26 mouse cellular contexts compared by ENCODE assay signal in the genomic region with DNA sequence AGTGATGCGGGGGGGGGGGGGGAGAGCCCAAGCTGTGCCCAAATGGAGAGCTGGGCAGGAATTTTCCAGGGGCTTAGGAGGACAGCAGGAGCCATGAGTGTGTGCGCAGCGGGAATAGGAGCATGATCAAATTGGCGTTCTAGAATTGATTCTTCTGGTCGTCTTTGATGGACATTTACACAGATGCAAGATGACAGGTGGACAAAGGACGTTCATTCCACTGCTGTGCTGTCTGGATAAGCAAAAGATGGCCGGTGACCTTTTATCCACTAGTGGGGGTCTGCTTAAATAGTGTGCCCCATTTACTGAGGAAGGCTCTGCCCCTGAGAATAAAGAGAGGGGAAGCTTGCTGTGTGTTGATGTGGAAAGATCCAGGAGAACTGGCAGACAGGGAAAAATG. TPM values are rescaled to one million over a fixed set of nuclear protein-coding genes. Genes with fewer than 3 reads are reported as not detected.
DNase-seq lines count a peak whose midpoint lies in the region; ATAC-seq lines count a peak whose summit lies in the region.
"Had no signal": no experiment of that assay in that cellular context is flagged by ENCODE, and none has a peak within 500 bp of the region (broad histone marks: within the 10 kb centered on the region; RNA-seq: fewer than 3 reads in every experiment).

No protein-coding gene starts in this region.

- H3K4me3 ChIP-seq in hindbrain, embryonic 12.5 days = no peak overlapping the region
- H3K4me3 ChIP-seq in hindbrain, embryonic 14.5 days (replicated peaks; ENCODE audit: low read length) = no peak overlapping the region
- no peak overlapping the region for H3K4me3 ChIP-seq in midbrain, embryonic 12.5 days
- H3K4me3 ChIP-seq in heart, embryonic 10.5 days = no peak overlapping the region
- H3K4me3 ChIP-seq: embryonic facial prominence, embryonic 12.5 days; erythroblast, embryonic 14.5 days; forebrain, embryonic 13.5 days; intestine, embryonic 15.5 days; layer of hippocampus, adult 2 months; liver, embryonic 13.5 days; neural tube, embryonic 12.5 days had no signal

- H3K36me3 ChIP-seq in hindbrain, embryonic 12.5 days = no peaks in the 10 kb centered on the region
- no peaks in the 10 kb centered on the region for H3K36me3 ChIP-seq in hindbrain, embryonic 14.5 days (replicated peaks; ENCODE audit: control insufficient read depth, insufficient read depth)
- no peaks in the 10 kb centered on the region for H3K36me3 ChIP-seq in midbrain, embryonic 12.5 days
- H3K36me3 ChIP-seq in heart, embryonic 10.5 days = no peaks in the 10 kb centered on the region
- H3K36me3 ChIP-seq: embryonic facial prominence, embryonic 12.5 days; intestine, embryonic 15.5 days; liver, embryonic 13.5 days; neural tube, embryonic 12.5 days had no signal

- H3K4me2 ChIP-seq in hindbrain, embryonic 12.5 days (replicated peaks) = no peak overlapping the region
- H3K4me2 ChIP-seq in hindbrain, embryonic 14.5 days (replicated peaks) = no peak overlapping the region
- H3K4me2 ChIP-seq in midbrain, embryonic 12.5 days (replicated peaks) = no peak overlapping the region
- H3K4me2 ChIP-seq: embryonic facial prominence, embryonic 12.5 days; forebrain, embryonic 13.5 days; heart, embryonic 11.5 days; intestine, embryonic 15.5 days; liver, embryonic 13.5 days; neural tube, embryonic 12.5 days had no signal

- peak; percentile 48; the same call in 1 of the 2 replicates for ATAC-seq in hindbrain, embryonic 12.5 days (ENCODE audit: low FRiP score)
- ATAC-seq in hindbrain, embryonic 14.5 days (ENCODE audit: low FRiP score) = no peak
- peak; percentile 91 for ATAC-seq in midbrain, embryonic 12.5 days (ENCODE audit: low FRiP score, low read depth)
- no peak for ATAC-seq in frontal cortex, adult (ENCODE audit: low TSS enrichment)
- ATAC-seq: CD4-positive, CD25-positive, alpha-beta regulatory T cell, adult 4 months; forebrain, embryonic 13.5 days; intestine, embryonic 15.5 days had no signal

- 41% methylated on average over 7 of the region's 7 CpGs for WGBS in hindbrain, embryonic 12.5 days
- 25% methylated on average over 6 of the region's 7 CpGs for WGBS in hindbrain, embryonic 14.5 days
- WGBS in midbrain, embryonic 12.5 days = 31% methylated on average over 7 of the region's 7 CpGs
- 75% methylated on average over 7 of the region's 7 CpGs for WGBS in heart, embryonic 10.5 days

- no peak overlapping the region for H3K9ac ChIP-seq in hindbrain, embryonic 12.5 days
- H3K9ac ChIP-seq in hindbrain, embryonic 14.5 days = no peak overlapping the region
- no peak overlapping the region for H3K9ac ChIP-seq in midbrain, embryonic 12.5 days (replicated peaks)
- H3K9ac ChIP-seq: embryonic facial prominence, embryonic 12.5 days; forebrain, embryonic 13.5 days; intestine, embryonic 15.5 days; liver, embryonic 13.5 days; neural tube, embryonic 12.5 days had no signal

- peaks cover 5% of the 10 kb centered on the region; the same call in 1 of the 2 replicates for H3K4me1 ChIP-seq in hindbrain, embryonic 12.5 days
- H3K4me1 ChIP-seq in hindbrain, embryonic 14.5 days (replicated peaks; ENCODE audit: control insufficient read depth, insufficient read depth, low read length) = no peaks in the 10 kb centered on the region
- peaks cover 6% of the 10 kb centered on the region; the same call in 1 of the 2 replicates for H3K4me1 ChIP-seq in midbrain, embryonic 12.5 days
- H3K4me1 ChIP-seq in heart, embryonic 10.5 days = no peaks in the 10 kb centered on the region
- H3K4me1 ChIP-seq: embryonic facial prominence, embryonic 12.5 days; forebrain, embryonic 13.5 days; intestine, embryonic 15.5 days; liver, embryonic 13.5 days; neural tube, embryonic 12.5 days had no signal

- H3K27ac ChIP-seq in hindbrain, embryonic 12.5 days = no peak overlapping the region
- no peak overlapping the region for H3K27ac ChIP-seq in hindbrain, embryonic 14.5 days
- H3K27ac ChIP-seq in midbrain, embryonic 12.5 days (replicated peaks) = no peak overlapping the region
- H3K27ac ChIP-seq in heart, embryonic 10.5 days = no peak overlapping the region
- H3K27ac ChIP-seq: embryonic facial prominence, embryonic 12.5 days; forebrain, embryonic 13.5 days; layer of hippocampus, adult 2 months; liver, embryonic 13.5 days; neural tube, embryonic 12.5 days had no signal

- no peaks in the 10 kb centered on the region for H3K9me3 ChIP-seq in hindbrain, embryonic 12.5 days (replicated peaks)
- no peaks in the 10 kb centered on the region for H3K9me3 ChIP-seq in hindbrain, embryonic 14.5 days (ENCODE audit: control insufficient read depth, low read length)
- no peaks in the 10 kb centered on the region for H3K9me3 ChIP-seq in midbrain, embryonic 12.5 days
- H3K9me3 ChIP-seq in heart, embryonic 10.5 days = no peaks in the 10 kb centered on the region
- H3K9me3 ChIP-seq: embryonic facial prominence, embryonic 12.5 days; forebrain, embryonic 13.5 days; intestine, embryonic 15.5 days; liver, embryonic 13.5 days; neural tube, embryonic 12.5 days had no signal

- H3K27me3 ChIP-seq in hindbrain, embryonic 12.5 days = no peaks in the 10 kb centered on the region
- H3K27me3 ChIP-seq in hindbrain, embryonic 14.5 days (ENCODE audit: control insufficient read depth, insufficient read depth, low read length) = no peaks in the 10 kb centered on the region
- peaks cover 10% of the 10 kb centered on the region; the same call in 1 of the 2 replicates for H3K27me3 ChIP-seq in midbrain, embryonic 12.5 days
- peaks cover 16% of the 10 kb centered on the region; the same call in 1 of the 2 replicates for H3K27me3 ChIP-seq in heart, embryonic 10.5 days (ENCODE audit: insufficient read depth, poor library complexity, severe bottlenecking)
- H3K27me3 ChIP-seq: embryonic facial prominence, embryonic 12.5 days; forebrain, embryonic 13.5 days; intestine, embryonic 15.5 days; liver, embryonic 13.5 days; neural tube, embryonic 12.5 days had no signal

- peak; percentile 46 for DNase-seq in embryo, embryonic 10 days (ENCODE audit: low spot score)
- DNase-seq in embryo, embryonic 9.5 days (ENCODE audit: extremely low spot score) = no peak
- DNase-seq in hindbrain, embryonic 14.5 days (ENCODE audit: low spot score) = no peak
- peak; percentile 97 for DNase-seq in retina, embryonic 14.5 days (ENCODE audit: low spot score)
- DNase-seq in heart, embryonic 10.5 days (ENCODE audit: low spot score) = no peak
- DNase-seq: adrenal gland, postnatal 25 days; cerebellum, postnatal 25 days; kidney, adult 8-10 months; kidney, postnatal 10 days; liver, embryonic 13.5 days; lung, adult 2 months; lung, postnatal 14 days; right cerebral cortex, adult 18-20 months; thymus, adult 18-20 months; thymus, postnatal 4 days had no signal

RNA-seq across cellular contexts. Expression of a gene that starts 4.3 kb away (rescaled TPM):
- polyA plus RNA-seq in hindbrain, embryonic 12.5 days (2016; fragmentation: Nextera tagmentation; extraction: Ambion mirVana) = 3.2 and 3.8 TPM in 2 replicates
- 5.8 and 7.5 TPM in 2 replicates for polyA plus RNA-seq in hindbrain, embryonic 14.5 days (2014; fragmentation: Nextera tagmentation; extraction: Ambion mirVana)
- 4.1 and 4.3 TPM in 2 replicates for polyA plus RNA-seq in midbrain, embryonic 12.5 days (2016; fragmentation: Nextera tagmentation; extraction: Ambion mirVana)
- polyA plus RNA-seq in heart, embryonic 10.5 days (2016; fragmentation: Nextera tagmentation; extraction: Ambion mirVana) = 4.9 and 6.8 TPM in 2 replicates

RNA-seq across cellular contexts. Expression of a gene that starts 34.1 kb away (rescaled TPM):
- polyA plus RNA-seq in hindbrain, embryonic 12.5 days (2016; fragmentation: Nextera tagmentation; extraction: Ambion mirVana) = 6.9 and 9.2 TPM in 2 replicates
- 1.5 and 2.6 TPM in 2 replicates for polyA plus RNA-seq in hindbrain, embryonic 14.5 days (2014; fragmentation: Nextera tagmentation; extraction: Ambion mirVana)
- 4.9 and 6.1 TPM in 2 replicates for polyA plus RNA-seq in midbrain, embryonic 12.5 days (2016; fragmentation: Nextera tagmentation; extraction: Ambion mirVana)
- 3.3 and 11.4 TPM in 2 replicates for polyA plus RNA-seq in heart, embryonic 10.5 days (2016; fragmentation: Nextera tagmentation; extraction: Ambion mirVana)
- polyA plus RNA-seq: erythroblast, embryonic 14.5 days had no signal

RNA-seq across cellular contexts. Expression of a gene that starts 58.3 kb away (rescaled TPM):
- 7.7 and 10.0 TPM in 2 replicates for polyA plus RNA-seq in hindbrain, embryonic 12.5 days (2016; fragmentation: Nextera tagmentation; extraction: Ambion mirVana)
- polyA plus RNA-seq in hindbrain, embryonic 14.5 days (2014; fragmentation: Nextera tagmentation; extraction: Ambion mirVana) = 3.8 and 4.1 TPM in 2 replicates
- 2.4 and 3.8 TPM in 2 replicates for polyA plus RNA-seq in midbrain, embryonic 12.5 days (2016; fragmentation: Nextera tagmentation; extraction: Ambion mirVana)
- 31.2 and 37.7 TPM in 2 replicates for polyA plus RNA-seq in heart, embryonic 10.5 days (2016; fragmentation: Nextera tagmentation; extraction: Ambion mirVana)
- polyA plus RNA-seq: CD4-positive, CD25-positive, alpha-beta regulatory T cell, adult 4 months; erythroblast, embryonic 14.5 days had no signal

Comparison
In these comparisons a context has a peak if more than half of its experiments do, and no peak if none do; other contexts are left out.
1. DNase-seq: peak in embryo, embryonic 10 days (single experiment) and retina, embryonic 14.5 days (single experiment); none in embryo, embryonic 9.5 days (single experiment), hindbrain, embryonic 14.5 days (single experiment) and heart, embryonic 10.5 days (single experiment).
2. ATAC-seq: peak in hindbrain, embryonic 12.5 days (single experiment) and midbrain, embryonic 12.5 days (single experiment); none in hindbrain, embryonic 14.5 days (single experiment) and frontal cortex, adult (single experiment).